Mouse (Mus musculus): ENCODE results near the gene Krt10.

GRCm38 (mm10) chr11:99416902-99417301, 27.7 kb upstream of the Krt10 start:
- TF ChIP-seq POLR2A (IDR thresholded peaks at IDR 0.05; ENCODE audit: control insufficient read depth, low read depth, low read length) (no peak), CTCF (IDR thresholded peaks at IDR 0.05; ENCODE audit: control insufficient read depth, insufficient read depth, insufficient replicate concordance, low read depth, low read length) (no peak)
